Mouse (Mus musculus) left cerebral cortex, adult 8-10 months (tissue): ENCODE measurements at regions not wholly inside any gene's neighbourhood (a gene's known extent, or its start where the extent isn't known, plus 50 kb on each side); places are given as distances from the start of the nearest gene placed in this dataset.

ENCODE experiments used
- DNase-seq, 2 experiments: peaks; one replicate each; pipeline ENCODE4 v3.0.0; 2022; ENCODE audit warnings: low spot score in 2 of 2

DNA sequence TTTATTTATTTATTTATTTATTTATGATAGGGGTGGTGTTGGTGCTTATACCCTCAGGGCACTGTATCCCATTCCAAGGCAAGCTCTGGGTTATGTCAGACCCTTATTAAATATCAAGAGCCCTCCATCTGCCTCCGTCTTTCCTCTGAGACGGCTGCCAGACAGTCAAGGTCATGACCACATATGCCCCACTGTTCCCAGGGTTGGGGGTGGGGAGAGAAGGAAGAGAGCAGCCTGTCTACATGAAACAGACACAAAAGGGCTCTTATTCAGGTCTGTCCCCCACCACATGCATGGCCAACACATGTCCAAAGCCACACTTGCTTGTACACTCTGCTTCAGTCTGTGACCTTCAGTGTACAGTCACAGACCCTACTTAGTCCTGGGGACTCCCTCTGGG, 632.9 kb upstream of the 3110018I06Rik start:
- no peak for DNase-seq

DNA sequence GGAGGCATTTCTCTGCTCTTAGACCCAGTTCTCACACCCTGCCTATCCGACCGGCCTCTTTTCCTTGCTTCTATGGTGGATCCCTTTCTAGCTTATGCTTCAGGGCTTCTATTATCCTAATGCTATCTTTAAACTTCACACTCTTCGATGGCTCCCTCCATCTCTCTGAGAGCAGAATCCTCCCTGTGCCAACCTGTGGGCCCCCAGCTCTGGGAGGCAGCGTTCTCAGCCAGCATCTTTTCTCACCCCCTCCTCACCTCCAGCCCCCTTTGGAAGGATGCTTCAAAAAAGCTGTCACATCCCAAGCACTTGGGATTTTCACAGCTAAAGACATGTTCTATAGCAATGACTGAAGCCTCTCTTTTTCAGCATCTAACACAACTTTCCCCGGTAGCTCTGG, 626.8 kb upstream of the 3110018I06Rik start:
- no peak for DNase-seq

DNA sequence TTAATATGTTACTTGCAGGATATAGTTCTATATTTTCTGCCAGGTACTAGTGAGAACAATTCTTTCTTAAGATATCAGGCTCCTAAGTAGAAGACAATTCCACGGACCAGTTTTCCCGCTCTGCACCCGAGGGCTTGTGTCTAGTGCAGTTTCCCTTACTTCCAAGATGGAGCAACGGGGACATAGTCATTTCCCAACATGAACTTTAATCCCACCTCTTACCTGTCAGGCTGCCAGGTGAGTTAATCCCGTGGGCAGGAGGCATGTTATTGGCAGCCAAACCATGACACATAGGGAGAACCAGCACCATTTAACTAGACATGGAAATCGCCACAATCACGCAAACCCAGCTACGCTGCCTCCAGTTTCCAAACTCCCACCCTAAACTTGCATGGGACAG, 624.4 kb upstream of the 3110018I06Rik start:
- no peak for DNase-seq

DNA sequence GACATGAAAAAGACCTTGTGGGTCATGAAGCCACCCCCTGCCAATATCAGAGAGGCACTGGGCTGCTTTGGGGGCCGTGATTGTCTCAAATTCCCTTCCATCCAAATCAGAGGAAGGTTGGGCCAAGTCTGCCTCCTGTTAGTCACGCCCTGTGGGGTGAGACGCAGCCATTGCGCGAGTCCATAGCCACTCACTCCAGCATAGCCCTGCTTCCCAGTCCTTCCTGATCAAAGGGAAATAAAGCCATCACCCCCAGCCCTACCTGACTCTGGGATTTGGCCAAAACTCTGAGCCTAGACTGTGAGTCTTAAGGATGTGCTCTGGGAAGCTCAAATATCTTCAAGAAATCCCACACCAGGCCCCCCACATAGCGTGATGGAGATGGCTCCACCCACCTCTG, 620.4 kb upstream of the 3110018I06Rik start:
- no peak for DNase-seq

DNA sequence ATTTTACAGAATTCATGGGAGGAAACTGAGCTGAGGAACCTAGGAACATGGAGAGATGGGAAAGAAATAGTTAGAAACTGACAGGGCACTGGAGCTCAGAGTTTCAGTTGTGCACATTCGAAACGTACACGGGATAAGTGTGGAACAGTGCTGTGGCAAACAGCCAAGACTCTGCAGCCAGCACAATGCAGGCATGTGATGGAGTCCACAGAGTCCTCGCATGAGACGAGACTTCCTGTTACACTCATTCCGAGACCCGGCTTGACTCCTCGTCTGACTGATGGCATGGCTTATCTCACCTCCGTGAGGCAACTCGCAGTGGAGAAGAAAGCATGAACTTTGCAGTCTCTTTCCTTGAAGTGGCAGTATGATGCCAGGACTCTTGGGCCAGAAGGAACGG, 617.0 kb upstream of the 3110018I06Rik start:
- no peak for DNase-seq

DNA sequence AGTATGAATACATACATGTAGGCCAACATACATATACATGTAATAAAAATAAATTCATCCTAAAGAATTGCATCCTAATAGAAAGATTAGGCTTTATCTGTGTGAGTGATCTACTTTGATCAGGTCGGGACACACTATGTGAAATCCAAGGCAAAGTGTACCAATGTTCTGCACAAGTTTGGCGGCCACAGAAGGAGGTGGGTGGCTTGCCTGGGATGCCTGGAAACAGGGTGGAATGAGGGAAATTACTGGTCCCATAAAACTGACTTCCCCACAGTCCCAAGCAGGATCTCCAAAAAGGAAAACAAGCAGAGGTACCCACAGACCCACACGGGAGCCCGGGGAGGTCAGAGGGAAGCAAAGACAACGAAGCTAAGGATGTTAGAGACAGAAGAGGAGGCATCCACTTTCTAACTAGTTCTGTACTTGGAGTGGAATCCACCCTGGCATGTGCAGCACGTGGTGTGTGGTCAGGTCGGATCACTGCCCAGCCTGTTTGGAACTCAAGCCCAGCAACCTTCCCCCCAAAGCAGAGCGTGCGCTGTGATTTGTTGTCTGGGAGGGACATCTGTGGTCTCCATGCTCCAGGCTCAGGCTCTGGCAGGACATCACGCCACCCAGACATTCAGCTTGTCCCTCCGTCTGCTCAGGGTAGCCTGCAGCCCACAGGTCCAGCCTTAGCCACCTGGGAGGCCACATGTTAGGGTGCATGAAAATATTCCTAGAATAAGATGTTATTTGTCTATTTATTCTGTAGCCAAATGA, 615.3 kb upstream of the 3110018I06Rik start:
- no peak for DNase-seq

DNA sequence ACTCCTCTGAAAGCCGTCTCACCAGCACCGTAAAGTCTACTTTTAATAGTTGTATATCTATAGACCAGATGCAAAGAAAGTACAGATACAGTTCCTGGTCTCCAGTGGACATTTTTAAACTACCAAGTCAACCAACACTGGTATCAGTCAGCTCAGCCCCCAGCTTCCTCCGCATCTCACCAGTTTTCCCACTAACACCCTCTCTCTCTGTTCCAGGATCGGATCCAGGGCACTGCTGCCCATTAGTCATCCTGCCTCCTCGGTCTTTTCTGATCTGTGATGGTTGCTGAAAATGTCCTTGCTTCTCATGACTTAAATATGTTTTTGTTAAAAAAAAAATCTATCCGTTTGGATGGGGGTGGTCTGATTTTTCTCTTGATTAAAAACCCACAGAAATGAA, 598.1 kb upstream of the 3110018I06Rik start:
- DNase-seq = peak in 1 of 2 experiments; percentile 39

DNA sequence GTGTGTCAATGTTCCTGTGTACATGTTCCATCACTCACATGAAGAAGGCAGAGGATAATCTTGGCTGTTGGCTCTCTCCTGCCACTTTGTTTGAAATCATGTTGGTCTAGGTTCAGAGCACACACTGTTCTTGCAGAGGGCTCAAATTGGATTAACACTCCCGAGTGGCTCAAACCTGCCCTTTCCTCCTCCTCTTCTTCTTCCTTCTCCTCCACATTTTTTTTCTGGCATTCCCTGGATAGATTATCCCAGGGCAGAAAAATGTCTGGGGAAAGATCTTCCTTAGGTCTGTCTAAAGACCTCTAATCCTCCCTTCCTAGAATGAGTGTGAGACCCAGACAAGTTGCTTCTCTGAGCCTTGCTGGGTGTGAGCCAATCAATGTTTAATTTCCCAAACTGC, 594.4 kb upstream of the 3110018I06Rik start:
- DNase-seq = no peak

DNA sequence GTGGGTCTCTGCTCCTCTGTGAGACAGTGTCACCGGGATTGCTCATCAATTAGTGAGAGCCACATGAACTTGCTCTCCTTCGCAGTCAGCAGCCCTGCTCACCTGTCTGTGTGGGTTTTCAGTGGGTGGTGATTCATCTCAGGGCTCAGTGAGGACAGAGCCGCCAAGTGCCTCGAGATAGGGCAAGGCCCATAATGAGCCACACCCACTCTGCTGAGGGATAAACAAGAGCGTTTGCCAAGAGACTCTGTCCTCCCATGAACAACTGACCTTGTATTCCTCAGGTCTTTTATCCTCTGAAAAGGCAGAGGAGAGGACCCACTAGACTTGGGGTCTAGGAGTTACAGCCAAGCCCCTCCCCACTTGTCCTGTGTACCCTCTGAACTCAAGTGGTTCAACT, 584.2 kb upstream of the 3110018I06Rik start:
- no peak for DNase-seq

DNA sequence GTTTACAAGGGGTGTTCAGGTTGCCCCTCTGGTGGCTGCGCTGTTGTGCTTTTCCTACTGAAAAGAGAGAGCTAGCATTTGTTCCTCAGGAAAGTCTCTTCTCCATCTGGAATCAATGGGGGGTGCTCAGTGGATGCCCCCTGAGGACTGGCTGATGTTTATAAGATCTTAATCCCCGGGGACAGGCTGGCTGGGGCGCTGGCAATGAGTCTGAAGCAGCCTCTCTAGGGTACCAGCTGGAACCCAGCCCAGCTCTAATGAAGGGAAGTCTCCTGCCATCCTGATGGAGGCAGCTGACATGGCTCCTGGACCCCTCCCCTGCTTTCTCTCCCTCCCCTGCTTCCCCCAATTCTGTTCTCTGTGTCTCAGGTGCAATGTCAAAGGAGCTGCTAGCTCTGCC, 575.6 kb upstream of the 3110018I06Rik start:
- no peak for DNase-seq

DNA sequence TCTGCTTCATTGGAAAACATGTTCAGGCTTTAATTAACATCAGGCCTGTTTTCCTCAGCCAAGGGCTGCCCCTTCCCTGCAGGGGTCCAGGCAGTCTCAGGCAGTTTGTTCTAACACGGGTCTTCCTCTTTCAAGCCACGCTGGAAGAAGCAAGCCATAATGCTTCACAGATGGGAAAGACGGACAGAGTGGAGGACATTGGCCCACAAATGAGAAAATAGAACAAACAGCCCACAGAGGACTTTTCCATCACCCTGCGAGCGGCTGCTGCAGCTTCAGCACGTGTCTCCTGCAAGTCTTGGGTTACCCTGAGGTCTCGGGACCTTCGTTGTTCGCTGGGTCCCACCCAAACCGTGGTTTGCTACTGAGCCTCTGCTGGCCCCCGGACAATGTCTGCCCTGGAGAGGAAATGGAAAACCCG, 565.9 kb upstream of the 3110018I06Rik start:
- DNase-seq = no peak

DNA sequence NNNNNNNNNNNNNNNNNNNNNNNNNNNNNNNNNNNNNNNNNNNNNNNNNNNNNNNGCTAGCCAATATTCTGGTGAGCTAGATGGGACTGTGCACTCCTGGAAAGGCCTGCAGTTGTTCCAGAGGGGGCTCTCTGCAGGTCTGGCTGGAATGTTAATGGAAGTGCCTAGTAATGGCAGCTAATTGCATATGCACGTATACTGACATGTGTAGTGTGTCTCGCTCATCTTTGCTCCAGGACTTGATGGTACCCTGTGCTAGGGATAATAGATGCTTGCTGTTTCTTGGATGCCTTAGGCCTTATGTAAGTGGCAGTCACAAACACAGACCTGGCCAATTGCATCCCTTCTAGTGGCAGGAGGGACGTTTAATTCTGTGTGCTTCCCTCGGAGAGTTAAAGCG, 560.0 kb upstream of the 3110018I06Rik start:
- no peak for DNase-seq

DNA sequence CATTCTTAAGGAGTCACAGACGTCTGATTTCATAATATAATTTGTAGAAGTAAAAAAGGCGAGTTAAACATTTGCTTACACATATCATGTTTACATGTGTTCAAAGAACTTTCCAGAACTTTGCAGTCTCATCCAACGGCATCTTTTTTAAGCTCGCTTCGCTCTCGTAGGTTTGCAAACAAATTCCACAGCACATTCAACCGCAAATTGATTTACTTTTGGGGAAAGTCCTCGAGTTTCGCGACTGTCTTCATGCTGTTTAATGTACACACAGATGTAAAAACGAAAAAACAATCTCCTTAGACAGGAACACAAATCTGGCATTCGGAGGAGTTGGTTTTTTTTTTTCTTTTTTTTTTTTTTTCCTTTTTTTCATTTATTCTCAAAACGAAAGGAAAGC, 559.3 kb upstream of the 3110018I06Rik start:
- DNase-seq = no peak

DNA sequence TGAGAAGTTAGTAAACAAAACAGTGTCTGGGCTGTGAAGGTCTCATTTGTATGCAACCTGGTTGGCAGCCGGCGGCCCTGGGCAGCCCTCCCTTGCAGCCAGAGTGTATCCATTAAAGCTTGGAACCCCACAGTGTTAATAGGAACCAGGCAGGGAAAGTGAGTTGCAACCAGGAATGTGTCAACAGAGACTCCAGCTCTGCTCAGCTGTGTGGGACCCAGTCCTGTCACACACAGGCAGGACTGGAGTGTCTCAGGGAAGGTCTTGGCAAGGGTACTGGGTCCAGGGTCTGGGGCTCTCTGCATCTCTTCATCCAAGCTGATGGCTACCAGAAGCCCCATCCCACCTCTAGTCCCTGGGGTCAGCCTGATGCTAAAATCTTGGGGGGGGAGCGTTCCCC, 556.8 kb upstream of the 3110018I06Rik start:
- no peak for DNase-seq

DNA sequence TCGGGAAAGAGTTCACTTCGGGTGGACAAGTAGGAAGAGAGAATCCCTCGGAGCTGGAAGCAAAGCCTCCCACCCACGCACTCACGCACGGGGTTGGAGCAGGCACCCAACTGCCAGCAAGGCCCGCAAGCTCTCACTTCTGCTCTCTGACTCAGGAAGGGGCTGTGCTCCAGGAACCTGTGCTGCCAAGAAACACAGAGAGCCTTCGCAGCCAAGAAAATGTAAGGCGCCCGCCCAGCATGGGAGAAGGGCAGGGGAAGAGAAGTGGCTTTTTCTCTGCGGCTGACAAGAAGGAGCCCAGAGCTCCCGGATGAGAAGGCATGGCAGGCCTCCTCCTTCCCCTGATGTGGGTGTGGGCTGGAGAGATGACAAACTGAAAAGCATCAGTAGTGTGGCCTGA, 549.1 kb upstream of the 3110018I06Rik start:
- peak; percentile 49 to 91 for DNase-seq

DNA sequence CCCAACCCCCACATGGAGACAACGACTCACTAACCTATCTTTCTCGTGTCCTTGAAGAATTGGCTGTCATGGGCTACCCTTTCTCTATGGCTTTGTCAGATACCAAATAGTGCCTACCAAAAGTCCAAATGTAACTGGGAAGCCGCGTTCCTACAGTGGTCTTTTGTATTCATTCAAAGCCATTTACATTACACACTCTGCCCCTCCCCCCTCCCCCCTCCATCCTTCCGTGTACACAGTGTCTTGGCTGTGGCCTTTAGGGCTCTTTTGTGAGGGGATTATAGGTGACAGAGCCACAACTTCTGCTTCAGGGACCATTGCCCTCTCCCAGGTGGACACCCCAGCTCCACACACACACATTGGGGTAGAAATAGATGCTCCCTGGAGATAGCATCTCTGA, 544.6 kb upstream of the 3110018I06Rik start:
- no peak for DNase-seq

DNA sequence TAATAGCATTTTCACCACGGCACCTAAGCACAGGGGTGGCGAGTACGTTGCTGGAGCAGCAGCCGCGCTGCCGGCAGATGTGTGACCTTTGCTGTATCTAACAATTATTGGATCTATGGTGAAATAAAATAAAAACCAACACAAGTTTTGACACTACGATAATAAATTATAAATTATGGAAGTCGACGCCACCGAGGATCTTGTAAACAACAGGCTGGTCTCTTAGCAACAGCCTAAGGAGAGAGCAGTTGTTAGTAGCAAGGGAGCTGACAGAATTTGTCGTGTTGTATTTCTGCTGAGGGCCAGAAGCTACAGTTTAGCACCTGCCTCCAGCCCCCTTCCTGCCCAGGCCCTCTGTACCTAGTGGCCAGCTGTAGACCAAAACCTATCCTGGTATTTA, 535.8 kb upstream of the 3110018I06Rik start:
- DNase-seq = no peak

DNA sequence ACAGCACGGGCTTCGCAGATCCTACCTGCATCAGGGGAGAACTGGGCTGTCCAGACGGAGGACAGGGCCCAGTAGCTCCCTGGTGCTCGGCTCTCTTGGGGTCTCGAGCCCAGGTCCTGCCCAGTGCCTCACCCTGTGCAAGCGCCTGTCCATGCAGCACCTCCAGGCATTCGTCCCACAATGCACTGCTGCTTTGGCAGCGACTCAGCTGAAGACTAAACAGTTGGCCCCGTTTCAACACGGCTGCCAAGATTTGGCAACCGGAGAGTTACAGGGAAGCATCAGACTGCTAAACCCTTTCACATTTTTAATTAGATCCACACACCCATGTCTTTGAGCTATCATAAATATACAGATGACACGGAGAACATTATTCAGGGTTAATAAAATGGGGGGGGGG, 532.7 kb upstream of the 3110018I06Rik start:
- DNase-seq = peak; percentile 31 to 52

DNA sequence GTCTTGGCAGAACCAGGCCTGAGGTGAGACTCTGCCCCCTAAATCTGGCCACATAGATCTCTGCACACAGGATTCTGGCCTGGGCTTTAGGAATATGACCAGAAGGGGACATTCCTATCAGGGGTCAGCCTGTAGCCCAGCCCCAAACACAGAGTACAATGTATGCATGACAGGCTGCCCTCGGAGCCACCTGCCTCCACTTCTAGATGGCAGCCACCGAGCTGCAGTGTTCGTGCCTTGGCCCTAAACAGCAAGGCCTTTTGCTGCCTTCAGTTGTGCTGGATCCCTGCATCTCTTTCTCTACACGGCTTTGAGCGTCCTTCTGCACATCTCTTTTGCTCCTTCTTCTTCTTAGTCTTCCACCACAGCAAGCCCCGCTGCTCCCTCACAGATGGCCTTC, 532.2 kb upstream of the 3110018I06Rik start:
- no peak for DNase-seq

DNA sequence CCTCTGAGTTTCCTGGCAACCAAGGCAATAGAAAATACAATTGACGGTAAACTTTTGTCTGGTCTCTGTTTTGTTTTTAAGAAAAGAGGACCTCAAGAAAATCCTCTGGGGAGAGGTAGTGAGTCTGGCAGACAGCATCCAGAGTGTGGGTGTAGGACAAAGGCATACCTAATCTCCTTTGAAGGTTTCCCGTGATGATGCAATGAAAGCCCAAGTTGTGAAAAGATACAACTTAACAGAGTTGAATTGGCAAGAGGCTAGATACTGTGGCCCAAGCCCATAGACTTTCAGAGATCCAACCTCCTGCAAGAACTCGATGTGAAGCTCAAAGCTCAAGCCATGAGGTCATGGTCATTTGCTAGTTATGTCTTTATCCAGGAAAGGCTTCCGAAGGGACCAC, 526.4 kb upstream of the 3110018I06Rik start:
- DNase-seq = no peak

DNA sequence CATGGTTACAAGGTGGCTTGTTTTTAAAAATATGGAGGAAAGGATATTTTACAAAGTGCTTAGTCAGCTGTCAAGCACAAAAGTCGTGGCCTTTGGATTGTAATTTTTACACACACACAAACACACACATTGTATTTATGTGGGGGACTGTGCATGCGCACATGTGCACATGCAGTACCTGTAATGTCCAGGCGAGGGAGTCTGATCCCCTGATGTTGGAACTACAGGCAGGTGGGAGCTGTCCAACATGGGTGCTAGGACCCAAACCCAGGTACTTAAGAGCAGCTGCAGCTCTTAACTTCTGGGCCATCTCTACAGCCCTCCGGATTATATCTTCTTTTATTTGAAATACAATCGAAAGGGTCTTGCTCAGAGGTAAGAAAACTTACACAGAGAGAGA, 524.7 kb upstream of the 3110018I06Rik start:
- DNase-seq = no peak

DNA sequence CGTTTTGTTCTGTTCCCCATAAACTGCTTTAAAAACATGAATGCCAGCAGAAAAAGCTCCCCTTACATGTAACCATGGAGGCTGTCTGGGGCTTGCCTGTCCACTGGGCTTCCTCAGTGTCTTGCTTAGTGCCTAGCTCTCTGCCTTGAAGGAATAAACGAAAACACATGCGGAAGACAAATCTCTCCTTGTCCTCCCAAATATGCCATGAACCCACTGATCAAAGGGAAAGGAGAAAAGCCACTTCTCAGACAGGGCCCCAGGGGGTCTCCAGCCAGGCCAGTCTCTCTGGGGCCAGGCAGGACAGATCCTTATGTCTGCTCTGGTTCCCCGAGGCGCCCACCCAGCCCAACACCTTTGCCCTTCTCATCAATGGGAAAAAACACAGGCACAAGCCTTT, 518.6 kb upstream of the 3110018I06Rik start:
- DNase-seq = no peak

DNA sequence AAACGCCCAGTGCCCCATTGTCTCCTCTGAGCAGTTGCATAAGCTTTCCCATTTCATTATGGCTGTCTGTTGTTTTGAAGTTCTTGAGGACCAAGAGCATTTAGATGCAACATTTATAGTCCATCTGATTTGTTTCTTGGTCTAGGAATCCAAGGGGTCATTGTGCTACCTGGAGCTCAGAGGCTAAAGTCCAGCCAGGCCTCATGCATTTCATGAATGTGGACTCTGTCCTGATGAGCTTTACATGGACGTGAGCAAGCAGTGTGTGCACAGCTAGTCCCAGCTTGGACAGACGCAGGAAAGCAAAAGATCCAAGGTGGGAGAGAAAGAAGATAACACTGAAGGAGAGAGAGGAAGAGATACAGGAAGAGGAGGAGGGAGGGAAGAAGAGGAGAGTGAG, 496.0 kb upstream of the 3110018I06Rik start:
- no peak for DNase-seq

DNA sequence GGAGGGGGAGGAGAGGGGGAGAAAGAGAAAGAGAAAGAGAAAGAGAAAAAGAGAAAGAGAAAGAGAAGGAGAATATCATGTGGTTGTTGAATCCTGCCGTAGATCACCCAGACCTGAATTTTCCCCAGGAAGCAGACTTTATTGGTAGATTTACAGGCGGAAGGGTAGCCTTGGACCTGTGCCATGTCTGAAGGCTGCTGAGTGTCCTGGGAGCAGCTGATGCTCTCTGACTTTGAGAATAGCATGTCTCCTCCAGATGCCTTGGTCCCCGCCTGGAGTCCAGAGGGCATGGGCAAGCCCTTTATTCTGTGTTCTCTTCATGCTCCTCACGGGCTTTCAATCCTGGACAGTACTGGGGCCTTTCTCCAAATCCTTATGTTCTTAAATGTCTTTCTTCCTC, 495.4 kb upstream of the 3110018I06Rik start:
- no peak for DNase-seq
